Mouse (Mus musculus) cerebellum, postnatal 10 days (tissue): ENCODE data around the gene Lrp6.

Experiments used
- DNase-seq, 2 experiments: peaks; one replicate each; pipeline ENCODE4 v3.0.0; 2021; ENCODE audit warnings: mixed read lengths in 2 of 2

Lrp6 gene

DNA sequence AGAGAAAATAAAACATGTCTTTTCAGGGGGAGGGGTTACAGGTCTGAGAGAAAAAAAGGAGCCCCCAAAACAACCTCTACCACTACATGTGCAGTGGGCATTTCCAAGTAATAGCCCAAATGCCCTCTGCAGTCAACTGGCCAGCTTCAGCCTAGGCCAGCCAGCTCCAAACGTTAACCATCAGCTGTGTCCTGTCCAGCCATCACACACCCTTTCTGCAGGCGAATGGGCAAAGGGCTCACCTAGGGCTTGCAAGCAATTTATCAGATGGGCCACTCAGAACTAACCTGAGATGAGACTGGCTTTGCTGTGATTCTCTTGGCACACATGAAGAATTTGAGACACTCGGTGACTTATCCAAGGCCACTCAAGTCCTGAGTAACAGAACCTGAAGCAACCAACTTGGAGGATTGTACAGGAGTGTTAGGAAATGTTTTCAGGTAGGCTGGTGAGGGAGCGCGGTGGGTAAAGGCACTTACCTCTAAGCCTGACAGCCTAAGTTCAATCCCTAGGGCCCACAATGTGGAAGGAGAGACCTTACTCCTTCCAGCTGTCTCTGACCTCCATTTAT, 1.3 kb upstream of the Lrp6 start:
- DNase-seq, result no peak

DNA sequence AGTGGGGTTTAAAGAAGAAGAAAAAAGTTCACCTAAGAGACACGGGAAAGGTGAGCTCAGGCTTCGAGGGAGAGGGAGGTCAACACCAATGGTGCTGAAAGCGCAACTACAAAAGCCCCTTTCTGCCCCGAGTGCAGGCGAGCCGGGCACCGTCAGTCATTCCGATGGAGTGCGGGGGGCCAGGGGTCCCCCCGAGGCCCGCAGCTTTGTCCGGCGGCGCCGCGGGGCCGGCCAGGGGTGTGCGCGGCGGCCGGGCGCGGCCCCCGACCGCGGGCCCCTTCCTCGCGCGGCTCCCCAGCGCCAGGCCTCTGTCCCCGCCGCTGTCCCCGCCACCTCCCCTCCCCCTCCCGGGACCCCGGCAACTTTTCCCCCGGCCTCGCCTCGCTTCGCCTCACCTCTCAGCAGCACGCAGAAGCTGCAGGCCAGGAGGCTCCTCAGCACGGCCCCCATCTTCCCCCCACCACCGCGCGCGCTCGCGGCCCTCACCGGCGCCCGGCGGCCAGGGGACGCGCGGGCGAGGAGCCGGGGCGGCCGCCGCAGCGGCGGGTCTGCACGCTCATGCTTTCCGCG, 432 bp downstream of the Lrp6 start:
- no peak for DNase-seq

DNA sequence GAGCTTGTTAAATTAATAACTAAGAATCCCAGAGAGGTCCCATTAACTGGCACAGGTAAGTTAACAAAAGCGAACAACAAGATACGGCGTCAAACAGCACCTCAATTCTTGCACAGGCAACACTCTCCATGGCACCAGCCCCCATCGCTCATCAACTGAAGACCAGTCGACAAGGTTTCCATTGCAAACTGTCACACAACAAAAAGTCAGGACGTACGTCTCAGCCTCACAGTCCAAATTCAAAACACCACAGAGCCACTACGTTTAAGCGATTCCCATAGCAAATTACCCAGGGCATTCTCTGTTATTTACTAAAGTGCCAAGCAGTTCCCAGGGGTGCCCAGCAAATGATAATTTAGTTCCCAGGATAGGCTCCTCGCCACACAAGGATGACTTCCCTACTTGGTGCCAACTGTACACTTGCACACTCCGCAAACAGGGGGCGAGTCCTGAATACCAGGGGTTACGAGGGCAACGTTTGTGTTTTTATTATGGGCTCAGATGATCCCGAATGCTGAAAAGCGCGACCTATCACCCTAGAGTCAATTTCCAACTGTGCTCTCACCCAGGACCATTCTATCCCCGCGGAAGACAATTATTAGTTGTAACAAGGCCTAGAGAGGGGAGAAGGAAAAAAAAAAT, 1.0 kb downstream of the Lrp6 start:
- peak; percentile 39 to 47 for DNase-seq

- no peak for DNase-seq
These were observed 2.2 kb downstream of the Lrp6 start for GRCm38 (mm10) chr6:134564539-134564938.

GRCm38 (mm10) chr6:134559635-134560034, 7.1 kb downstream of the Lrp6 start:
- no peak for DNase-seq

DNA sequence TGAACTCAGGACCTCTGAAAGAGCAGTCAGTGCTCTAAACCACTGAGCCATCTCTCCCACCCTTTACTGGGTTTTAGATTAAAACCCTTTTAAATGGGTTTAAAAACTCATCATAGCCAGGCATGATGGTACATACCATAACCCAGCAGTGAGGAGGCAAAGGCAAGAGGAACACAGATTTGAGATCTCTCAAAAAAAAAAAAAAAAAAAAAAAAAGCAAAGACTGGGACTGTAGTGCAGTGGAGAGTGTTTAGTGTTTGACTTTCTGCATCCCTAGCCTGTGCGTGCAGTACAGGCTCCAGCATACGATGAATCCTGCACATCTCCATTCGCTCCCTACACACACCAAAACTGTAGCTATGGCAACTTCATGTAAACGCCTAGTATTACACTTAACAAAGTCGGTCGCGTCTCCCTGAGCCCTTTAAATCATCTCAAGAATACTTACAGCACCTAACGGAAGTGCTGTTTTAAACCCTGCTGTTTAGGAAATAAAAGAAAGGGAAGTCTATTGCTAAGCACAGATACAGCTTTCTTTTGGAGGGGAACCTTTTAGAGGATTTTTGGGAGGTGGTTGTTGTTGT, 8.1 kb downstream of the Lrp6 start:
- no peak for DNase-seq

GRCm38 (mm10) chr6:134557043-134557442, 9.7 kb downstream of the Lrp6 start:
- DNase-seq, result no peak

GRCm38 (mm10) chr6:134556185-134556950, 10.4 kb downstream of the Lrp6 start:
- DNase-seq, result peak; percentile 63 to 67

DNA sequence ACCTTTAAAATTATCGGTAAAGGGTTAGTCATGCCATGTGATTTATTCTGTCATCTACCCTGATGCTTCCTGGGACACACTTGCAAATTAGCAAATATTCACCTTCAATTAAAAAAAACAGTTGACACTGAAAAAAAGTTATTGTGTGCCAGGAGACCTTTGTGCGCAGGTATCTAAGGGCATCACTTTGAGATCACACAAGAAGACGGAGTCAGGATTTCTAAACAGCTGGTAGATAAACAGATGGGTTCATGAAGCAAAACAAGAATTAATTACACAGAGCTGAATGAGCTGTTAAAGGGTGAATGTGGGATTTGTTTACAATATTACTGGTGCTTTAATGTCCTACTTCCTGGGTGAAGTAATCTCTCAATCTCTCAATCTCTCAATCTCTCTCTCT, 11.6 kb downstream of the Lrp6 start:
- no peak for DNase-seq

DNA sequence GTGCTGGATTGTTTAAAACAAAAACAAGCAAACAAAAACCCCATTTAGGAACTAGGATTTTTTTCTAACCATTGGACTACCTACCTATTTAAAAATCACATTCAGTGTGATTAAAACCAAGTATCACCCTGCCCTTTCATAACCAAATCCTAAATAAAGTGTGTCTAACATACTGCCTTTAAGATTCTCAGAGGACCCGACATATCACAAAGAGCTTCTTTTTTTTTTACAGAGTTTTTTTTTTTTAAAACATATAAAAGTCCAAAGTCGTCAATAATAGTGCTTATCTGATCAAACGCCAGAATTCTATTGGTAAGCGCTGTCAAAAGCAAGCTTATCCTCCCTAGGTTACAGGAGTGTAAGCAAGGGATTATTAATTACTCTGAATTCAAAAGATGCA, 12.5 kb downstream of the Lrp6 start:
- DNase-seq, result no peak

- DNase-seq, result no peak
These were observed 15.8 kb downstream of the Lrp6 start for GRCm38 (mm10) chr6:134551007-134551406.

- DNase-seq, result no peak
These were observed 16.4 kb downstream of the Lrp6 start for GRCm38 (mm10) chr6:134550396-134550795.

- DNase-seq, result no peak
These were observed 21.9 kb downstream of the Lrp6 start for GRCm38 (mm10) chr6:134544843-134545242.

GRCm38 (mm10) chr6:134544093-134544492, 22.7 kb downstream of the Lrp6 start:
- DNase-seq, result no peak

- DNase-seq, result no peak
These were observed 23.2 kb downstream of the Lrp6 start for GRCm38 (mm10) chr6:134543607-134544006.

GRCm38 (mm10) chr6:134542374-134542773, 24.4 kb downstream of the Lrp6 start:
- DNase-seq, result no peak

- DNase-seq, result no peak
These were observed 26.6 kb downstream of the Lrp6 start for GRCm38 (mm10) chr6:134540161-134540560.

GRCm38 (mm10) chr6:134539459-134539858, 27.3 kb downstream of the Lrp6 start:
- DNase-seq, result no peak

DNA sequence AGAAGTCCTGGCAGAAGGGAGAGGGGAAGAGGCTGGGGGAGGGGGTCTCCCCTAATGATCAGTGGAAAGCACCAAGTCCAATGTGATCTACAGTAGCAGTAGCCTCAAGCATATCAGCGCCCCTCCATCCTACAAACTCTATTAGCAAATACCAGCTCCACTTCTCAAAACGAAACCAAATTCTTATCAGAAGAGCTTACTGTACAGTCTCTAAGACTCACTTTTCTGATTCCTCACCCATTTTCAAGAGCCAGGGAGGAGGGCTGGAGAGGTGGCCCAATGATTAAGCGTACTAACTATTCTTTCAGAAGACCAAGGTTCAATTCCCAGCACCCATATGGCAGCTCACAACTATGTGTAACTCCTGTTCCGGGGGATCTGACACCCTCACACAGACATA, 28.0 kb downstream of the Lrp6 start:
- no peak for DNase-seq

DNA sequence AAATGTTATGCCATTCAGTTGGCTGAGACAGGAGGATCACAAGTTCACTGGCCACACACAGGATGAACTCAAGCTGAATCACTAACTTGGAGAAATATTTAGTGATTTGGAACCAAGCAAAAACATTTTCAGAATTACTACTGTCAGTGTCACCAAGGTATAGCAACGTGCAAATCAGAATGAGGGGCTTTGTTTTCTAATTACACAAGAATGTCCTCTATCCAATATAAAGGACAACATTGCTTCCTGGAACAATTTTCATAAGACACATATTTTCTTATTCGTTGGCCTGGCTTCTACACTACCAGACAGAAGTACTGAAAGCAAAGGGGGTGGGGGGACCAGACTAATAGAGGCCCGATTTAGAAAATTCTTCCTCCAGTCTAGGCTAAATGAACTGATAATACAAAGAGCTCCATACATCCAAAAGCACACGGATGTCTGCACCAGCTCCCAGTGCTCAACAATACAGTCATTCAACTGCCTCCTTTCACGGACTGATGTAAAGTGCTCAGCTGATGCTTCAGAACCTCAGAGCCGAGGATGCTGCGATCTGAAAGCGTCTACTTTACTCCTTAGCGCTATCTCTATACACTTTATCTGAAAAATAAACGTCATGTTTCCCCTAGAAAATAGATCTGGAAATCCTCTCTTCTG, 29.2 kb downstream of the Lrp6 start:
- DNase-seq, result no peak

- DNase-seq, result no peak
These were observed 31.6 kb downstream of the Lrp6 start for GRCm38 (mm10) chr6:134535169-134535568.

DNA sequence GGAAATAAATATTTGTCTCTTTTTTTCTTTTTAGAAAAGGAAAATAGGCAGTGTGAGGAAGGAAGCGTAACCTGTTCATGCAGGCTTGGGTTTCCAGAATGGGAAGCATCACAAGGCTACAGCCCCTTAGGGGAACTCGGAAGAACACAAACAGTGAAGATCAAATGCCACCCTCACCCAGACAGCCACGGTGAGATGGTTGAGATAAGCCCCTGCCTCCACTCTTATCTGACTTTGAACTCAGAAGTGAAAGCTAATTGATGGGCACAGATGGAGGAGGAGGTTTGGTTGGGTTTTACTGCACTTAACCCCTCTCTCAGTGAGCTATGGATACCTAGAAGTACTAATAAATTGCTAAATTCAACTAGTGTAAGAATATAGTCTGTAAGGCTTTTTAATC, 33.7 kb downstream of the Lrp6 start:
- no peak for DNase-seq

GRCm38 (mm10) chr6:134531950-134532349, 34.8 kb downstream of the Lrp6 start:
- no peak for DNase-seq
